Mouse (Mus musculus): Measurements from ENCODE around the gene Surf4.

DNA sequence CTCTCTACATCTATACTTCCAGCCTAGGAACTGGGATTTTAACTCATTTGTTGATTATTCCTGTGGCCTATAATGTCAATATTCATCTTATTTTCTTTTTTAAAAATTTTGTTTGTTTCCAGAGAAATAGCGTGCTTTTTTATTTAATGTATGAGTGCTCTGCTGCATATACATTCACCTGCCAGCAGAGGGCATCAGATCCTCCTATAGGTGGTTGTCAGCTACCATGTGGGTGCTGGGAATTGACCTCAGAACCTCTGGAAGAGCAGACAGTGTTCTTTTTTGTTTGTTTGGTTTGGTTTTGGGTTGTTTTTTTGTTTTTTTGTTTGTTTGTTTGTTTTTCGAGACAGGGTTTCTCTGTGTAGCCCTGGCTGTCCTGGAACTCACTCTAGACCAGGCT is 33.5 kb upstream of the Surf4 start:
- TF ChIP-seq POLR2A (IDR thresholded peaks at IDR 0.05; ENCODE audit: borderline replicate concordance, extremely low read depth, insufficient read depth, insufficient read length, poor library complexity, severe bottlenecking) (no peak), CTCF (IDR thresholded peaks at IDR 0.05; ENCODE audit: borderline replicate concordance, extremely low read depth, insufficient read depth, insufficient read length) (no peak)

Data from brain, embryonic 14.5 days (tissue).